Mouse (Mus musculus) forebrain, embryonic 13.5 days (tissue): ENCODE measurements around the gene Nsmce1. TPM values are rescaled to one million over a fixed set of nuclear protein-coding genes. Genes with fewer than 3 reads are reported as not detected.

Source experiments
- ATAC-seq: fragments of 200-750 bp; cut with Nextera tagmentation; 2 replicates; pipeline ENCODE4 v1.8.0; 2017
- H3K27ac ChIP-seq: fragments of 300-500 bp; sonication (generic); 2 replicates; pipeline ENCODE4 v1.5.1; 2015; ENCODE audit warnings: inconsistent platforms, mild to moderate bottlenecking, moderate library complexity
- H3K27me3 ChIP-seq: fragments of 300-500 bp; sonication (generic); 2 replicates; pipeline ENCODE4 v1.6.1; 2015; ENCODE audit warnings: mild to moderate bottlenecking, inconsistent platforms
- H3K36me3 ChIP-seq: fragments of 300-500 bp; sonication (generic); 2 replicates; pipeline ENCODE4 v1.6.1; 2015; ENCODE audit warnings: mild to moderate bottlenecking, inconsistent platforms; ENCODE audit not compliant: poor library complexity, severe bottlenecking
- H3K4me1 ChIP-seq: fragments of 300-500 bp; sonication (generic); 2 replicates; pipeline ENCODE4 v1.6.1; 2015; ENCODE audit warnings: inconsistent platforms
- H3K4me2 ChIP-seq: fragments of 300-500 bp; sonication (generic); 2 replicates; pipeline ENCODE4 v1.6.1; 2015; ENCODE audit warnings: inconsistent platforms, mild to moderate bottlenecking, moderate library complexity
- H3K4me3 ChIP-seq: fragments of 300-500 bp; sonication (generic); 2 replicates; pipeline ENCODE4 v1.5.1; 2015; ENCODE audit warnings: mild to moderate bottlenecking, inconsistent platforms
- H3K9ac ChIP-seq: fragments of 300-500 bp; sonication (generic); 2 replicates; pipeline ENCODE4 v1.6.1; 2015; ENCODE audit warnings: mild to moderate bottlenecking, inconsistent platforms
- H3K9me3 ChIP-seq: fragments of 300-500 bp; sonication (generic); replicated peaks from 2 replicates; pipeline ENCODE4 v1.6.1; 2016; ENCODE audit warnings: inconsistent platforms
- WGBS: fragments of 180-500 bp; shearing (Covaris S2); methylation state at CpG from one replicate; pipeline ENCODE4 v1.1.7; 2015; 5-methylcytosine and 5-hydroxymethylcytosine counted together
- polyA plus RNA-seq: library from polyadenylated mRNA; unstranded; fragments of >200 nt; fragmentation: Nextera tagmentation; extraction: Ambion mirVana; gene quantifications from 2 replicates; pipeline ENCODE4 v1.2.1, GENCODE M21; 2015

The Nsmce1 gene
- polyA plus RNA-seq, 1 experiment from 2014 or later = 137 TPM

DNA sequence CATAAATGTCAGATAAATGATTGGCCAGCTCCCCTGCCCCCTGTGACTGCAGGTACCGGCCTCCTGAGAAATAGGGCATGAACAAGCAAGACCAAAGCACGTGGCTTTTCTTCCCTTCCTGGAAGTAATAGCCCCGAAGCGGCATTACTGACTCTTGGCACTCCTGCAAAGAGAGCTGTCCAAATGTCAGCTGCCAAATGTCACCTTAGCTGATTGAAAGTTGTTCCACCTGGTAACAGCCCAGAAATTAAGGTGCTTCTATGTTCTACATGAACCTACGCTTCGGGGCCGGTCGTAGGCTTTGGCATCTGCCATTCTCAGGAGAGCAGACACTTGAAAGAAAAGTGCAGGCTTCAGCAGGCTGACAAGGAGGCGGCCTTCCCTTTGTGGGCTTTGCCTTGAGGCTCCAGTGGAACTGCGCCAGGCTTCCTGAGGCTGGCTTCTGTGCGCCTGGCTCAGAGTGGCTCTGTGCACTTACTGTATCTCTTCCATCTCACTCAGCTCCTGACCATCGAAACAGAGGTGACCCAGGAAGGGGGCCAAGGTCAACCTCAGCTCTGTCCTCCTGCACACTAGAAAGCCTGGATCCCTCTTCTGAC is 63.8 kb downstream of the Nsmce1 start:
- no peak overlapping the region for H3K4me2 ChIP-seq
- no peaks in the 10 kb centered on the region for H3K9me3 ChIP-seq
- no peak overlapping the region for H3K4me3 ChIP-seq
- no peaks in the 10 kb centered on the region for H3K27me3 ChIP-seq
- H3K9ac ChIP-seq = no peak overlapping the region
- no peak for ATAC-seq
- H3K4me1 ChIP-seq = no peaks in the 10 kb centered on the region
- no peaks in the 10 kb centered on the region for H3K36me3 ChIP-seq
- no peak overlapping the region for H3K27ac ChIP-seq
- 84% methylated on average over 12 of the region's 12 CpGs for WGBS

DNA sequence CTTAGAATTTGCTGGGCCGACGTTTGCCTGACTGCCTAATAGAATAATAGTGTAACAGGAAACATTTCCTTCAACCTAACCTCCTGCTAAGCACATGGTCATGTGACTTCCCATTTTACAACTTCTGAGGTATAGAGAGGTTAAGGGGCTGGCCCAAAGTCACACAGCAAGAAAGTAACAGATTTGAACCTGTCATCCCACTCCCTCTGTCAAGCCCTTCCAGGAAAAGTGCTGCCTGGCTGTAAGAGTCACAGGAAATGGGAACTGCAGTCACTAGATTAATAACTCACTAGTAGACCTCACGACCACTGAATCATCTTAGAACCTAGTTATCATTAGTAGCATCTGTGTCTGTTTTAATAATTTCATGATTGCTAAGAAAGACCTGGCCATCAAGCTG is 68.3 kb downstream of the Nsmce1 start:
- no peak overlapping the region for H3K9ac ChIP-seq
- H3K9me3 ChIP-seq = no peaks in the 10 kb centered on the region
- ATAC-seq = no peak
- H3K36me3 ChIP-seq = no peaks in the 10 kb centered on the region
- no peaks in the 10 kb centered on the region for H3K27me3 ChIP-seq
- no peaks in the 10 kb centered on the region for H3K4me1 ChIP-seq
- no peak overlapping the region for H3K4me3 ChIP-seq
- H3K27ac ChIP-seq = no peak overlapping the region
- H3K4me2 ChIP-seq = no peak overlapping the region
- 77% methylated on average over 3 of the region's 3 CpGs for WGBS

DNA sequence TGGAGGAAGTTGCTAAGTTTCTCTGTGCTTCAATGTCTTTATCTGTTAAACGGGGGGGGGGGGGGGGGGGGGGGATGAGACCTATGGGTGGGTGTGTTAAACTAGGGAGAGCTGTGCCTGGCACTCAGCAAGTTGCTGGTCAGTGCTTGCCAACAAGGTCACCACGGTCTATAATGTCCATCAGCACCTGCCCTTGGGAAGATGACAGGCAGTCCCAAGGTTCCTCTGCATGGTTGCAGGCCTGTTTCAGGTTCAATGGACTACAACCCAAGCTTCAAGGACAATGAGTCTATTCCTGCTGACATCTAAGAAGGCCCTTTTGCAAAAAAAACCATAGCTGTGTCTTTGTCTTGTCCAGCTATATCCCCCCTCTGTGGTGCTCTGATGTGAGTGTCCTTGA is 69.5 kb downstream of the Nsmce1 start:
- Histone ChIP-seq H3K4me1 (no peaks in the 10 kb centered on the region), H3K27me3 (no peaks in the 10 kb centered on the region), H3K27ac (no peak overlapping the region), H3K9ac (no peak overlapping the region), H3K9me3 (no peaks in the 10 kb centered on the region), H3K4me3 (no peak overlapping the region), H3K4me2 (no peak overlapping the region), H3K36me3 (no peaks in the 10 kb centered on the region)
- WGBS = 53% methylated on average over 2 of the region's 2 CpGs
- ATAC-seq = no peak

DNA sequence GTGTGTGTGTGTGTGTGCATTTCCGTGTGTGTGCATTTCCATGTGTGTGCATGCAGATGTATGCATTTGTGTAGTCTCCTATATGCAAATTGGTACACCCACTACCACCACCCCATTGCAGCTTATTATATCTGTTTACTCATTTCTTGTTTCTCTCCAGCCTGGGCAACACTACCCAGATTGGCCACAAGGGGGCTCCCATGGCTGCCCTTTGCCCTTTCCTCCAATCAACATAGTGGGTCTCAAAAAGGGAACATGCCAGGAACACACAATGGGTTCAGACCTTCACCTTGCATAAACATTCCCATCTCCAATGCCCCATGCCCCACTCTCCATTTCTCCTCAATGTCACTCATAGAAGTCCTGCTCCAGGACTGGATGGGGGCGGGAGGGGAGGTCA is 71.2 kb downstream of the Nsmce1 start:
- Histone ChIP-seq H3K9me3 (no peaks in the 10 kb centered on the region), H3K36me3 (no peaks in the 10 kb centered on the region), H3K27ac (no peak overlapping the region), H3K4me1 (no peaks in the 10 kb centered on the region), H3K9ac (no peak overlapping the region), H3K4me3 (no peak overlapping the region), H3K4me2 (no peak overlapping the region), H3K27me3 (no peaks in the 10 kb centered on the region)
- 73% methylated on average over 2 of the region's 2 CpGs for WGBS
- ATAC-seq = no peak

DNA sequence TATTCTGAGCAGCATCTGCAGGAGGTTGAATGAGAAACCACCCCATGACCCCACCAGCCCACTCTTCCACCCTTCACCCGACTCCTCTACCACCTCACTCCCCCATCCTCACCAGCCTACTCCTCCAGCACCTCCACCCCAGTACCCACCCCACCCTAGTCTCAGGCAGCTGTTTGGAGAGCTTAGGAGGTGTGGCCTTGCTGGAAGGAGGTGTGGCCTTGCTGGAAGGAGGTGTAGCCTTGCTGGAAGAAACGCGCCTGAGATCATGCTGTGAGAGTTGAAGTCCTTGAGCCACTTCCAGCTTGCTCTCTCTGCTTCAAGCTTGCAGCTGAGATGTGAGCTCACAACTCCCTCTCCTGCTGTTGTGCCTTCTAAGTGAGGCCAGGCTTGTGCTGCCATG is 73.0 kb downstream of the Nsmce1 start:
- Histone ChIP-seq H3K4me1 (no peaks in the 10 kb centered on the region), H3K9ac (no peak overlapping the region), H3K27ac (no peak overlapping the region), H3K9me3 (no peaks in the 10 kb centered on the region), H3K4me3 (no peak overlapping the region), H3K4me2 (no peak overlapping the region), H3K36me3 (no peaks in the 10 kb centered on the region), H3K27me3 (no peaks in the 10 kb centered on the region)
- 19% methylated on average over 3 of the region's 3 CpGs for whole genome bisulfite sequencing
- ATAC-seq = no peak

Other genes starting within 250 kb of the Nsmce1 start
- 8.4 TPM in 2 replicates for gene Kdm8, start 46.9 kb downstream of the Nsmce1 start, polyA plus RNA-seq
- gene Il4ra, start 60.5 kb upstream of the Nsmce1 start, polyA plus RNA-seq = 1.8 and 2.0 TPM in 2 replicates
- 0.24 and 0.26 TPM in 2 replicates for gene Il21r, start 111.8 kb upstream of the Nsmce1 start, polyA plus RNA-seq
- 32.6 and 42.2 TPM in 2 replicates for gene Gtf3c1, start 216.2 kb upstream of the Nsmce1 start, polyA plus RNA-seq
- gene D430042O09Rik, start 216.3 kb upstream of the Nsmce1 start, polyA plus RNA-seq = 8.1 TPM in 2 replicates